8 mouse cellular contexts compared by ENCODE assay signal in genomic region chr2:119018391-119019122, GRCm38 (mm10). TPM values are rescaled to one million over a fixed set of nuclear protein-coding genes. Genes with fewer than 3 reads are reported as not detected.
DNase-seq lines count a peak whose midpoint lies in the region; ATAC-seq and TF ChIP-seq lines count a peak whose summit lies in the region.

No protein-coding gene starts in this region.

- H3K9ac ChIP-seq in intestine, embryonic 16.5 days (ENCODE audit: low read depth, low read length) = 0 out of 2 replicates have a peak overlapping the region, but pooled peaks have one; percentile 35

- DNase-seq in embryo, embryonic 11.5 days (ENCODE audit: low read depth, low spot score) = peak; percentile 23
- DNase-seq in heart, adult 18-20 months = peak; percentile 75
- DNase-seq in skeletal muscle tissue, adult 2 months (ENCODE audit: low read depth, low spot score) = peak; percentile 60
- DNase-seq in MN1 (ENCODE audit: low spot score) = no peak
- no peak for DNase-seq in c-Kit-positive CD71-positive TER-119-positive erythroid progenitor cells, embryonic 14.5 days (ENCODE audit: low spot score)
- DNase-seq in adrenal gland, postnatal 4 days (ENCODE audit: low spot score in 2 of 2) = no peak

- no peak for TF ChIP-seq CTCF in E14TG2a.4 (conservative IDR thresholded peaks at IDR 0.05; ENCODE audit: low read length)

- H3K27ac ChIP-seq in intestine, embryonic 16.5 days (ENCODE audit: low read length) = peak overlapping the region; percentile 68

- H3K4me2 ChIP-seq in intestine, embryonic 16.5 days (ENCODE audit: low read depth, low read length) = peak overlapping the region; percentile 16; the same call in 1 of the 2 replicates

- H3K27me3 ChIP-seq in E14TG2a.4 (ENCODE audit: insufficient read depth, low read length) = no peaks in the 10 kb centered on the region
- H3K27me3 ChIP-seq in intestine, embryonic 16.5 days (replicated peaks; ENCODE audit: control insufficient read depth, insufficient read depth, low read length) = no peaks in the 10 kb centered on the region

- H3K36me3 ChIP-seq in E14TG2a.4 (ENCODE audit: insufficient read depth, low read length) = peaks cover 20% of the 10 kb centered on the region
- peaks cover 13% of the 10 kb centered on the region for H3K36me3 ChIP-seq in intestine, embryonic 16.5 days (ENCODE audit: control insufficient read depth, insufficient read depth, low read length)

- ATAC-seq in intestine, embryonic 16.5 days = peak; percentile 50

- H3K4me1 ChIP-seq in E14TG2a.4 (replicated peaks; ENCODE audit: low read depth, low read length) = peaks cover 11% of the 10 kb centered on the region
- H3K4me1 ChIP-seq in intestine, embryonic 16.5 days (ENCODE audit: control insufficient read depth, insufficient read depth, low read length) = peaks cover 7% of the 10 kb centered on the region

- no peaks in the 10 kb centered on the region for H3K9me3 ChIP-seq in E14TG2a.4 (ENCODE audit: low read length)
- 0 out of 2 replicates have a peak, but pooled peaks cover 4% of the 10 kb centered on the region for H3K9me3 ChIP-seq in intestine, embryonic 16.5 days (ENCODE audit: control insufficient read depth, low read length)

- WGBS in intestine, embryonic 16.5 days = 45% methylated on average over 22 of the region's 22 CpGs

- peak overlapping the region; percentile 43 for H3K4me3 ChIP-seq in E14TG2a.4 (replicated peaks; ENCODE audit: low read length)
- H3K4me3 ChIP-seq in intestine, embryonic 16.5 days (ENCODE audit: low read length) = no peak overlapping the region

RNA-seq across cellular contexts. Expression of gene Ccdc32, which starts 10.6 kb away (rescaled TPM):
- 10 to 100 TPM; 10.3 to 12.1 TPM for total RNA-seq in heart, adult 18-20 months (2021)
- 37.6 and 39.9 TPM in 2 replicates for polyA plus RNA-seq in intestine, embryonic 16.5 days (2015; fragmentation: Nextera tagmentation; extraction: Ambion mirVana)
- total RNA-seq in adrenal gland, postnatal 4 days (2021) = 10 to 100 TPM; 20.0 to 20.2 TPM

RNA-seq across cellular contexts. Expression of gene Rpusd2, which starts 16.0 kb away (rescaled TPM):
- 1 to 10 TPM; 4.5 to 4.8 TPM for total RNA-seq in heart, adult 18-20 months (2021)
- polyA plus RNA-seq in intestine, embryonic 16.5 days (2015; fragmentation: Nextera tagmentation; extraction: Ambion mirVana) = 3.9 TPM in 2 replicates
- total RNA-seq in adrenal gland, postnatal 4 days (2021) = 1 to 10 TPM; 8.6 to 8.7 TPM

RNA-seq across cellular contexts. Expression of gene Knl1, which starts 28.4 kb away (rescaled TPM):
- under 1 TPM; 0.30 to 0.80 TPM for total RNA-seq in heart, adult 18-20 months (2021)
- polyA plus RNA-seq in intestine, embryonic 16.5 days (2015; fragmentation: Nextera tagmentation; extraction: Ambion mirVana) = 28.3 and 37.8 TPM in 2 replicates
- total RNA-seq in adrenal gland, postnatal 4 days (2021) = 10 to 100 TPM; 11.6 to 13.5 TPM

Comparison
In these comparisons a context has a peak if more than half of its experiments do, and no peak if none do; other contexts are left out.
1. DNase-seq: peak in embryo, embryonic 11.5 days (single experiment), heart, adult 18-20 months (2 of 2) and skeletal muscle tissue, adult 2 months (single experiment); none in MN1 (single experiment), c-Kit-positive CD71-positive TER-119-positive erythroid progenitor cells, embryonic 14.5 days (single experiment) and adrenal gland, postnatal 4 days (0 of 2).
2. RNA of gene Knl1, which starts 28.4 kb away (total RNA-seq): 11.6 to 13.5 TPM in adrenal gland, postnatal 4 days; 0.30 to 0.80 TPM in heart, adult 18-20 months; every median in the first group is over 4 times any median in the second.